Mouse (Mus musculus) CH12.LX (cell line): ENCODE measurements around the gene Cdc42ep1.

Experiments used
- CHD2 ChIP-seq: IDR thresholded peaks from 2 replicates; pipeline ENCODE4 v1.6.1; 2011; ENCODE audit warnings: low read length, improper control_type of control experiment
- CTCF ChIP-seq, 2 experiments: IDR thresholded peaks in 1 of 2; conservative IDR thresholded peaks in 1 of 2; 2 replicates each; pipeline ENCODE4 v1.5.1; 2011 to 2012; ENCODE audit warnings: low read depth in 2 of 2, low read length in 2 of 2, improper control_type of control experiment in 1 of 2, inconsistent platforms in 1 of 2, mild to moderate bottlenecking in 1 of 2, moderate library complexity in 1 of 2
- HCFC1 ChIP-seq: IDR thresholded peaks from 2 replicates; pipeline ENCODE4 v1.6.1; 2012; ENCODE audit warnings: low read depth, mild to moderate bottlenecking, inconsistent platforms, low read length, improper control_type of control experiment
- MAX ChIP-seq: IDR thresholded peaks from 2 replicates; pipeline ENCODE4 v1.6.1; 2011; ENCODE audit warnings: low read length, improper control_type of control experiment
- NRF1 ChIP-seq: IDR thresholded peaks from 2 replicates; pipeline ENCODE4 v1.6.1; 2014; ENCODE audit warnings: low read depth, mild to moderate bottlenecking, inconsistent platforms, low read length, improper control_type of control experiment, moderate library complexity
- POLR2A ChIP-seq: IDR thresholded peaks from 2 replicates; pipeline ENCODE4 v1.6.1; 2011; ENCODE audit warnings: low read depth, mild to moderate bottlenecking, improper control_type of control experiment, low read length
- POLR2AphosphoS2 ChIP-seq: IDR thresholded peaks from 2 replicates; pipeline ENCODE4 v1.6.1; 2011; ENCODE audit warnings: low read depth, low read length, improper control_type of control experiment
- SIN3A ChIP-seq: IDR thresholded peaks from 2 replicates; pipeline ENCODE4 v1.6.1; 2012; ENCODE audit warnings: low read length, improper control_type of control experiment, inconsistent platforms
- SMC3 ChIP-seq: IDR thresholded peaks from 2 replicates; pipeline ENCODE4 v1.6.1; 2011; ENCODE audit warnings: low read depth, low read length, improper control_type of control experiment
- TBP ChIP-seq: conservative IDR thresholded peaks from 2 replicates; pipeline ENCODE4 v1.6.1; 2011; ENCODE audit warnings: low read depth, low read length, improper control_type of control experiment
- TCF12 ChIP-seq: IDR thresholded peaks from 2 replicates; pipeline ENCODE4 v1.6.1; 2014; ENCODE audit warnings: low read depth, mild to moderate bottlenecking, inconsistent platforms, low read length, improper control_type of control experiment
- USF2 ChIP-seq: conservative IDR thresholded peaks from 2 replicates; pipeline ENCODE4 v1.6.1; 2011; ENCODE audit warnings: low read depth, low read length, improper control_type of control experiment
- ZMIZ1 ChIP-seq: IDR thresholded peaks from 2 replicates; pipeline ENCODE4 v1.6.1; 2012; ENCODE audit warnings: low read depth, mild to moderate bottlenecking, inconsistent platforms, low read length, improper control_type of control experiment

DNA sequence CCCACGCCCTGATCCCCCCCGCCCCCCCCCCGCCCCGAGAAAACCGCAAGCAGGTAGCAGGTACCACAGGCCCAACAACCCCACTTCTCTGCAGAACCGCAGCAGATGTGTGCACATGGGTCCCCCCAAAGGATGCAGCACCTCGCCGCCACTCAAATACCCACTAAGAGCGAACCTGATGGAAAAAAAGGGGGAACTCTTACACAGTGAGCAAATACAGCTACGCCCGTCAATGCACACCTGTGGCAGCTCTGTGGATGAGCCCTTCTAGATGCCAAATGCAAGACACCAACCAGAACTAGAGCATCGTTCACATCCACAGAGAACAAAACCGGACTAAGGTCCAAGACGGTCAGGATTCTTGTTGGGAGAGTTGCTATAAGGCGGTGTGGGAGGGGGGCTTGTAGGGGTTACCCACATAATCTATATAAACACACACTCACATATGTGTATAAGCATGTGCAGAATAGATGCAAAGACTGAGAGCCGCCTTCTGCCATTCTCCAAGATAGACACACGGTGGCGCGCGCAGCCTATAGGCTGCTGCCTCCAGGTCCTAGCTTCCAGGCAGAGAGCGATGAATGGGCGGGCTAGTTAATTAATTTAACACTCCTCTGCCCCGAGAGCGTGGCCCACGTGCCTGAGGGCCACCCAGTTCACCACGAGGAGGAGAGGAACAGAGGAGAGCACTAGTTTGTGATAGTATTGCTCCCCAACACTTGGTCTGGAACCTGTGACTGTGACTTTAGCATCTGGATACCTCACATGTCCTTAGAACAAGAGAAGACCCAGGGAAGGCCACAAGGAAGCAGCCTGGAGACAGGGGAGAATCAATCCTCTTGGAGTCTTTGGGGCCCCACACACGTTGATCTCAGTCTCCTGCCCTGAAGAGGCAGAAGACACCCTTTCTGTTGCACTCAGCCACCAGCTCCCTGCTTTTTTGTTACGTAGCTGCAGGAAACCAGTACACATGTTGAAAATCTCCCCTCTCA is 15.9 kb upstream of the Cdc42ep1 start:
- TF ChIP-seq CTCF (conservative IDR thresholded peaks at IDR 0.05 in 1 of 2, IDR thresholded peaks at IDR 0.05 in 1 of 2; ENCODE audit: low read depth in 2 of 2, low read length in 2 of 2), result peak; percentile 48 to 95
- no peak for TF ChIP-seq POLR2A
- no peak for TF ChIP-seq NRF1
- TF ChIP-seq HCFC1, result no peak
- no peak for TF ChIP-seq ZMIZ1
- TF ChIP-seq POLR2AphosphoS2, result no peak
- peak; percentile 88 for TF ChIP-seq SMC3
- no peak for TF ChIP-seq CHD2
- TF ChIP-seq USF2, result no peak
- 0 out of 2 replicates have a peak, but pooled peaks have one; percentile 47 for TF ChIP-seq MAX
- no peak for TF ChIP-seq TCF12
- TF ChIP-seq SIN3A, result no peak
- TF ChIP-seq TBP, result no peak
